Mouse (Mus musculus): ENCODE data around the gene Rnase13.
"Not testable (repeated sequence)": the region's sequence is repeated elsewhere in the genome, so short reads cannot be mapped to it uniquely, and the experiment has no call there.

Gene Rnase13

DNA sequence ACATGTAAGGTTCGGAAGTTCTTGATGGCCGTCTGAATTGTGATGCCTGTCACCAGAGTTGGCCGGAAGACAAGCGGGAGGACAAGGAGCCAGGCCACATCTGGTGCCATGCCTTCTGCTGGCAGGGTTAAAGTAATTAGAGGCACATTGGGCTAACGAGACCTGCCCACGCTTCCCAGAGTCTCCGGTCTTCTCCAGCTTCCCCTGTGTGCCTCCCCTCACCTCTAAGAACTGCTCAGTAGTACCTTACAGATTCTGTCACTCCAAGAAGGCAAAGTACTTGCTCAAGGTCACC lies at the start of gene Rnase13:
Gene Rnase13, minus strand, starts transcription at position 203 of the 295 bp plus-strand sequence.
- no peak for DNase-seq

DNA sequence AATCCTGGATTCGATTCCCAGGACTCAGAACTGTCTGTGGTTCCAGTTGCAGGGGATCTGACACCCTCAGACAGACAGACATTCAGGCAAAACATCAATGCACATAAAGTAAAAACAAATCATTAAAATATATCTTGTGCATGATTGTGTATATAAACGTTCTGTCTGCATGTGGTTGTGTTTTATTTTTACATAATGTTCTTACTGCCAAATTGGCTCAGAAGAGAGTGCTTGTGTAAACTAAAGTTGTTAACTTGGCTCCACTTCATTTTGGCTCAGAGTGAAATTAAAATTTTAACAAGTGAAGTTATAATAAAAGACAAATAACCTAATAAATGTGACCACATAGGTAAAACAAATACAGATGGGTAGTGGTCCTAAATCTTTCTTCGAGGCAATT lies 44.8 kb upstream of the Rnase13 start:
- DNase-seq, result no peak

DNA sequence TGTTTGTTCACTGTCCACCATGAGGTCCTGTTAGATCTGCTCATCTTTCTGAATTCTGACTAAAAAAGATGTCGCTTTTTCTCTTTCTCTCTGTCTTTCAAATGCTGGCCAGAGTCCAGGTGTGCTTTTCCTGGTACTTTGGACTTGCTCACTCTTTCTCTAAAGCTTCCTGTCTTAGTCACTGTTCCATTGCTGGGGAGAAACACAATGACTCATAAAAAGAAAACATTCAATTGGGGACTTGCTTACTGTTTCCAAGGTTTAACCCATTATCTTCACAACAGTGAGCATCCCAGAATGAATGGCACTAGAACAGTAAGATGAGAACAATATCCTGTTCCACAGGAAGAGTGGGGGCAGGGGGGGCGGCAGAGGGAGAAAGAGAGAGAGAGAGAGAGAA lies 37.7 kb upstream of the Rnase13 start:
- no peak for DNase-seq

DNA sequence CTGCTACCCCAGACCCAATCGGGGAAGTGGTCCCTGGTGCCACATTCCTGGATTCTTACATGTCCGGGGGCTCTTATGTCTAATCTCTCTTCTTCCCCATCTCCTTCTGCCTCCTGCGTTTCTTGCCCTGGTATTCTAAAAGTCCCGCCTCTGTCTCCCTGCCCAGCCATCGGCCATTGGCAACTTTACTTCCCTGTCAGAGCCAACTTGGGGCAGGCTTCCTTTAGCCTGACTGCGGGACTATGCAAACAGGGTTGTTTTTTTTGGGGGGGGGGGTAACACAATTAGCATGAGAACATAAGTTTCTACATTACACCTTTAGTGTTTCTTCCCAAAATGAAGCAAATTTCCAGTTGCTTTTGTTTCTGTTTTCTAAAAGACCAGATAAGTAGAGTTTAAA lies 20.8 kb upstream of the Rnase13 start:
- no peak for DNase-seq

DNA sequence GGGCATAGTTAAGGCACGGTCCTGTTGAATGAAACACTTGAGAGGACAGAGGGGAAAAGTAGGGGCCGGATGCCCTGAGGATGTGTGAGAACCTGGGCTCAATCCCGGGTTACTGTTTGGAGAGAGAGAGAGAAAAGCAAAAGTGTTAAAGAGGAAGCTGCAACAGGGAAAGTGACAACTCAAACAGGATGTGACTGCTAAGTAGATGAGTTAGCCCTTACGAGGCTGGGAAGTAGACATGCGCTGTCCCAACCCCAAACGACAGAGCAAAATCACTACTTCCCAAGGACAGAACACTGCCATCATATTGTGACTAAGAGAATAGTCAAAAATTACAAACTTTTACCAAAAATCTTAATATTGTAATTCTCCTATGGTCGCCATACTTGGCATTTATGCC lies 19.7 kb upstream of the Rnase13 start:
- no peak for DNase-seq

DNA sequence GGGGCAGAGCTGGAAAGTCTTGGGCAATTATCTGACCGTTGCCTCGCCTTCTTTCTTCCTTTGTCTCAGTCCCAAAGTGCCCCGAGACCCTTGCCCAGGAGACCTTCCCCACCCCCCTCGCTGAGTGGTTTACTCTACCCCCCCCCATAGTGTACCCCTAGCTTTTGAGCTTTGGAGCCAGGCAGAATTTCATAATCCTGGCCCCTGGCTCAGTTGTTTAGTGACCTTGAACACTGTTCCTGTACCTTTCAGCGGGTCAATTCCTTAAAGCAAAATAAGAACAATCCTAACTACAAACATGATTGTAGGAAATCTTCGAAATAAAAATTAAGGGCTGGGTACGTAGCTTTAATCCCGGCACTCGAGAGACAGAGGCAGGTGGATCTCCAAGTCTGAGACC lies 19.0 kb upstream of the Rnase13 start:
- no peak for DNase-seq

DNA sequence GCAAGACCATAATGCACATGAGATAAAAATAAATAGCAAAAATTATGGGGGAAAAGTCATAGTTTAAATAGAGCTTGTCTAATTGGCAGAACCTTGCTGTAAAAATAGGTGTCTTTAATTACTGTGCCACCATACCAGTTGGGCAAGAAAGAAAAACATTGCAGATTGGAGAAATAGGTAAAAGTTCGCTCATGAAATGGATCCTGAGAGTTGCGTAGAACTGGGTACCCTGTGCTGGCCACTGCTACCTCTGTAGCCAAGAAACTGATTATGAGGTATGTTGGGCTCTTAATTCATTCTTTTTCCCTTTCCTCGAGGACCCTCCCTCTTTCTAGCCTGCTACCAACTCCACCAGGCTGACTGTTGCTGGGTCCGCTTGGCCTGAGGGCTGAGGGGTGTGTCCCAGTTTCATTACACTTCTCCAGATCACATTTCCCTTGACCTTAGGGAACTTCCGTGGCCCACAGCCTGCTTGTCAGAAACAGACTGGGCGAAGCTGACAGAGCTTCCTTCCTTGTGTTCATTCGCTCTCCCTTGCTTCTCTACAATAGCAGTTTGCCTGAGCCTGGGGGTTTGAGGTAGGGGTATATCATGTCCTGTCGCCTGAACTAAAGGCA lies 18.5 kb upstream of the Rnase13 start:
- DNase-seq, result no peak

DNA sequence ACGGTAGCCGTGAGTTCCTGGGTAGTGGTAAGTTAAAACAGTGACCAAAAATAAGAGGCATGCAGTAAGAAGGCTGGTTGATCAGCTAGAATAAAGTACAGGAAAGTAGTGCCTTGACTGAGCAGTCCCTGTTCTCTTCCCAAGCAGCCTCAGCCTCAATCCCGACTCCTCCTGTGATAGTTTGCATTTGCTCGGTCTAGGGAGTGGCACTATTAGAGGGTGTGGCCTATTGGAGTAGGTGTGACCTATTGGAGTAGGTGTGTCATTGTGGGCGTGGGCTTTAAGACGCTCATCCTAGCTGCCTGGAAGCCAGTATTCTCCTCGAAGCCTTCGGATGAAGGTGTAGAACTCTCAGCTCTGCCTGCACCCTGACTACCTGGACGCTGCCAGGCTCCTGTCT lies 16.4 kb upstream of the Rnase13 start:
- DNase-seq, result no peak

DNA sequence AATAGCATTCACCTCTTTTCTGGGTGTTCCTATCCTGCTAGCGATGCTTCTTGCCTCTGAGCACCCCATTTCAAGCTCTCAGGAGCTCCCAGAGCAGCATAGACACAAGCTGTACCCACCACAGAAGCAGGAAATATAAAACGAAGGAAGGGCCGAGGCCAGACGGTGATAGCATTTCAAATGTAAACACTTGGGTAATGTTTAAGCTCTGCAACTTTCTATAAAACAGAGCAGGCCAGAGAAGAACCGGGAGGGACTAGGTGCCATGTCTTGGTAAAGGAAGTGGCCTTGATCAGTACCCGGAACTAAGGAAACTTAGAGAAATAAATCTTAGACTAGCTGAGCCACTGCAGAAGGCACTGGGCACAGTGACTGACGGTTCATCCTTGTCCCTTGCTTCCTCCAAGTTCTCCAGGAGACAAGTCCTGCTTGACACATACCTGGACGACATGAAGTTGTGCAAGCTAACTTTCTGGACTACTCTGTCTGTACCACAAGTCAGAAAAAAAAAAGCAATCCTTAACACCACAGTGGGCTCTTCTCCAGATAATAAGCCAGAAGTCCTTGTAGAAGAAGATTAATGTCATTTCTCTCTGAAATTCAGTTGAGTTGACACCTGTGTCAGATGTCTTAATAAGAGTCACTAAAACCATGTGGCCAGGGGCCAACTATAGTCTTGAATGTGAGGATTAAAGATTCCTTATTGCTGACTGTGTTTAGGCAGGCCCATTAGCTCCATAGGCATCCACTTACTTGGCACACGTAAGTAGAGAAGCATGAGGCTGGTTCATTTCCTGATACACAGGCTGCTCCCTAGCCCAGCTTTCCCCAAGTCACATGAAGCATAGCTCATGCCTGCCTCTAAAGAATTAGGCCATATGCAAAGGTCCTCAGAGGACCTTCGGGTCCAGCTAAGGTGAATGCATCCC lies 9.8 kb upstream of the Rnase13 start:
- DNase-seq, result no peak

DNA sequence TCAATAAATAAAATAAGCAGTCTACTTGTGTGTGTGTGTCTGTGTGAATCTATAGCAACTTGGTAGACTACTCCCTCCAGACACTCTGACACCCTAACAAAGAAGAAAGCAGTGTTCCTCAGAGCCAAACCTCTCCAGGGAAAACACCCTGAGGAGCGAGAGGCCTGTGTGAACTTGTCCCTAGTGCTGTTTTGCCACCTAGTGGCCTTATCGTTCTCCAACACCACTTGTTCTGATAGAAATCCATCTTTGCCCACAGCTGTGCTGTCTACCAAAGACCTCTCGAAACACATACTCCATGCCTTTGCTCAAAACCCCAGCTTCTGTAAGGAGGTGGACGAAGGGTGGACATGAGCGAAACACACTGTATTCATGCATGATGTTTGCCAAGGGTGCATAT lies 8.3 kb upstream of the Rnase13 start:
- DNase-seq, result peak; percentile 35 to 47

DNA sequence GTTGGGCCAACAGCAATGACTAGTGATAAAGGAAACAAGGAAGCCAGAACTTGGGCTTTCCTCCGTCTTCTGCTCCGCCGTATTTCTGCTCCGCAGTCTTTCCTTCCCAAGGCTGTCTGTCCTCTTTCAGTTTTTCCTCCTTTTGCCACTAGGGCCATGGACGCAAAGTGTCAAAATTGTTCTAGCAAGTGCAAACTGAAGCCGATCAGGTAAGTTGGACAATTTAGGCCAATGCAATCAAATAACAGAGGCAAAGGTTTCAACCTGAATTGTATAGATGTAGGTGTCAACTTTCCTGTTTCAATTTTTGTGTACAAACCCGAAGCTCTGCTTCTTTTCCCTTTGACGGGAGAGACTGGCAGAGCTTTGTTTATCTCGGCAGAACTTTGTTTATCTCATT lies 7.4 kb upstream of the Rnase13 start:
- no peak for DNase-seq

DNA sequence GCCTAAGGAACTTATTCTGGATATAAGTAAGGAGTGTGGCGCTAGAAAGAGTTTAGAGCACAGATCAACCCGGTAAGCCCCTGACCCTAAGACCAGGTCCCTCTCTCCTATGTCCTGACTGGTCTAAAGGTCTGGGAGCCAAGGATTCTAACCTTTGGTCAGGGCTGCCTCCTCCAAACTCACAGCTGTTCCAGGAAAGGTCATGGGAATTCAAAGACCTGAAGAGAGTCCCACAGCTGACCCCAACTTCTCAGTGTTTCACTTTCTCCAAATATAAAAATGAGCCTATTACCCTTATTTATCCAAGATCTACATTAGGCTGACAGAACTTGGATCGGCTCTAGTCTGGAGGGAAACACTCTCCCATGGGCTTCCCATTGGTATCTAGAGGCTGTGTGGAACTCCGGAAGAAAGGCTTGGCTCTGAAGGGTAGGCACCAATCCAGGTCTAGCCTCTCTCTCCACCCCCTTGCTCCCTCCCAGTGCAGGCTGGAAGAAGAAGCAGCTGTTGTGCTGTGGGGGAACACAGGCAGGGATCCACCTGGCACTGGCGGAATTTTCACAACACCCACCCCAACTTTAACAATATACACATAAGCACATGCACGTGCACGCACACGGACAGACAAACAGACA lies 6.9 kb upstream of the Rnase13 start:
- no peak for DNase-seq

DNA sequence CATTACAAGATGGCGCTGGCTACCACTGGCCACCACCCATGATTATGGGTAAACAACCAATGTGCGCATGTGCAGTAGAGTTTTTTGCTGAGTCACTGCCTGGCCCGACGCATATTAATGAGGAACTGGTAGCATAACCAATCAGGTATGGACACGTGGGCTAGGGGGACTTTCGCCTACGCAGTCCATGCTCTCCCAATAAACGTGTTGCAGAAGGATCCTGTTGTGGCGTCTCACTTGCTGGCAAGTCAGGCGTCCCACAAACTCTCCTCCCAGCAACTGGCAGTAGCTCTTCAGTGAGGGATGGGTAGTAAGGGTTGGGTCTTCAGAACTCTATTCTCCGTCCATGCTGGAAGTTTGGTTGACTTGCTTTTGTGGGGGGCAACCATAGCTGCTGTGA lies 4.4 kb upstream of the Rnase13 start:
- DNase-seq, result not testable (repeated sequence)

DNA sequence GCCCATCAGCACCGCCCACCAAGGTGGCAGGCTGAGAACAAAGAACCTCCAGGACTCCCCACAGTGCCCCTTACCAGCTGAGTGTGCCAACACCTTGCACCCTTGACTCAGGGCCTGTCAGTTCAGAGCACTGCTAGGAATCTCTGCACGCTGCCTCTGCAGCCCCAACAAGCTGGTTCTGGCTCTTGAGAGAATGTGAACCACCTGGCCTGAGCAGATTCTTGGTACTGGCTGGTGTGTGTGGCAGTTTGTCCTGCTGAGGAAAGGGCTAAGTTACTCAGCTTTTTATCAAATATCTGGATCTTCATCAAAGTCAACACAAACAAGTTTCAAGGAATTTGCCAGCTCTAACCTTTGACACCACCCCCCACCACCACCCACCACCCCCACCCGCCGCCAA lies 919 bp upstream of the Rnase13 start:
- DNase-seq, result no peak

DNA sequence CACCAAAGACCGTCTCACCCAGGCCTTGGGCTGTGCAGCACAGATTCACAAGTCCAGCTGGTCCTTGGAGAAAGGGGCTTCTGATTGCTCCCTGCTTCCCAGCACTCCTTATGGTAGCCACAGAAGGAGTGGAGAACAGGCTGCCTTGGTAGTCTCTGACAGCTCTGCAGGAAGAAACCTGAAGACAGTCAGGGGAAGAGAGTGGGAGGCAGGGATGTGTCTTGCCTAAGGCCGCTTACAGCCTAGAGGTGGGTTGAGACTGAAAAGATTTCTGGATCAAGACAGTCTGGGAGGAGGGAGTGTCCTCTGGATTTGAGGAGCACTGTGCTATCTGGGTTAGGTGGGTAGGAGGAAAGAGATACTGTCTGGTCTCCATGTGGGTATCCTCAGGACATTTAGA lies 337 bp upstream of the Rnase13 start:
- no peak for DNase-seq

DNA sequence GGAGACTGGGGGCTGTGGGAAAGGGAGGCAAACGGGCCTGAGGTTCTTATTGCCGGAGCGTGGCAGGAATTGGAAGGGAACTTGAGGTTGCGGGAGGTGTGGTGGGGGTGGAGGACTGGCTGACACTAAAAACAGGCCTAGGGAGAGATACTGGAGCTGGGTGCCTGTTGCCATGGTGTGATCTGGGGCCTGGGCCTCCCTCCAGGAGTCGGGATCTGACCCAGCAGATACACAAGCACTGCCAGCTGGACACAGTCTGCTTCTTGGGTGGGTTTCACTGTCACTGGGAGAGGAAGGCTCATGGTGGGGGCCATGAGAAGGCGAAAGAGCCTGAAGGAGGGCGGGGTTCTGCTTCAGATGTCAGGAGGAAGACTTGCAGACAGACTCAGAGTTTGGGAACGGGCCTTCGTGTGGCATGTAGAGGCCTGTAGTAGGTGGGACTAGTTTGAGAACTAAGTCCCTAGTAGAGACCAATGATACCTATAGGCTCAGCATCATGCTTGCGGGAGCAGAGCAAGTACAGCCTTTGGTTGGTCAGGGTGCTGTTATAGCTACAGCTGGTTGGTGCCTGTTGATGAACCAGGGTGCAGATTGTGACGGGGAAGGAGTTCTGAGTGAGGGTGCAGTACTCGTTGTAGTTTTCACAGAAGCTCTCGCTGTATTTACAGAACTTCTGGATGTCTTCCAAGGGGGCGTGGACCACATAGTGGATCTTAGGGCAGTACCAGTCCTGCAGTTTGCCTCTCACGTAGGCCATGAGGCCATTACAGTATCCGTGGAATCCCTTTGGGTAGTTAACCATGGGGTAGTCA lies 608 bp downstream of the Rnase13 start:
- DNase-seq, result no peak

DNA sequence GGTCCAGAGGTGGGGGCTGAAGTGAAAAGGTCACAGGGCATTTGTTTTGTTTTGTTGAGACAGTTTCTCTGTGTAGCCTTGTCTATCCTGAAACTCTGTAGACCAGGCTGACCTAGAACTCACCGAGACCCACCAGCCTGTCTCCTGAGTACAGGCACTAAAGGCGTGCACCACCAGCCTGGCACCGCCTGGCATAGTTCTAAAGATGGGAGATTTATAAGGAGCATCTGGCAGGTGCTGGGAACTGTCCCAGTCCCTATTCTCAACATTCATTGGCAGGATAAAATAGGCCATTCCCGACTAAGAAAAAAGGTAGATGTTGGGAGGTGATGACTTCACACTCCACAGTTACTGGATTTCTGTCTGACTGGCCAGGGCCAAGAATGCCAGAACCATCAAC lies 3.6 kb downstream of the Rnase13 start:
- no peak for DNase-seq

DNA sequence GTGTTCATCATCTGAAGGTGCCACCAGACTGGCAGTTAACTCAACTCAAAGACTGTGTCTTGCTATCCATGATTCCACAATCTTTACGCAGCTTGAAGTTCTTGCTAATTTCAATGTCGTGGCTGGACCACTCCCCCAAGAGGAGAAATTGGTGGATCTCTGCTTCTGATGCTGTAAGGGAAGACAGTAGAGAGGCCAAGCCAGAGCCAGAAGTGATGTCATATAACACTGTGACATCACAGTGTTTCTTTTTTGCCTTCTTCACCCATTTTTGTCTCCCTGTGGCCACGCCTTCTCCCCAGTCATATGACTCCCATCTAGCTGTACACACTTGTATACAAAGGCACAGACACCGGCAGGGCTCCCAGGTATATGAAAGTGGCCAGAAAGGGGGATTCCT lies 4.4 kb downstream of the Rnase13 start, which contains the start of gene Tppp2:
Gene Tppp2, plus strand, starts transcription at position 301 of the 400 bp plus-strand sequence.
- DNase-seq, result no peak

DNA sequence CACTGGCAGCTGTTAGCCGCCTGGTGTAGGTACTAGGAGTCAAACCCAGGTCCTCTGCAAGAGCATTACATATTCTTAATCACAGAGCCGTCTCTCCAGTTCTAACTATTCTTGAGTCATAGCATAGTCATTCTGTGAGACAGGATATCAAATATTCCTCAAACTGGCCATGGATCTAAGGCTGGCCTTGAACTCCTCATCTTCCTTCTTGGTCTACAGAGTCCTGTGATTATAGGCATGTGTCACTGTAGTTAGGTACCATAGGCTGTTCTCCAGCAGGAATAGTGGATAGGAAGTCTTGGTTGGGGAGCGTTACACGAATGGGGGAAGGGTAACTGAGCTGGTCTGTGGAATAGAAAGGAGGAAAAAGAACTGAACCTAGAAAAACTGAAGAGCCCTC lies 6.0 kb downstream of the Rnase13 start:
- no peak for DNase-seq

DNA sequence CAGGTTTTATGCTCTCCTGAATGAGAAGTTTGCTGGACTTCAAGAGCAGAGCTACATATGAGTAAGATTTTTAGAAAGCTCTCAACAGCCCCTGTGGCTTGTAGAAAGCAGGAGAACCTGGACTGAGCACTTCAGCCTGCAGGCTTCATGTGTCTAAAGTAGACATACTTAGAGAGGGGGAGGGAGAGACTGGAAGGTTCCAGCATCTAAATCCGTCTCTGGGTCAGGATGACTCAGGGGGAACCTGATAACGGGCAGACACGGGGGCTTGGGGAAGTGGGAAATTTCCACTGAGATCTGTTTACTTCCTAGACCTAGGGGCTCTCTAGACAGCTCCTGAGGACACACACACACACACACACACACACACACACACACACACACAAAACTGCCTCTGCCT lies 7.5 kb downstream of the Rnase13 start:
- no peak for DNase-seq

DNA sequence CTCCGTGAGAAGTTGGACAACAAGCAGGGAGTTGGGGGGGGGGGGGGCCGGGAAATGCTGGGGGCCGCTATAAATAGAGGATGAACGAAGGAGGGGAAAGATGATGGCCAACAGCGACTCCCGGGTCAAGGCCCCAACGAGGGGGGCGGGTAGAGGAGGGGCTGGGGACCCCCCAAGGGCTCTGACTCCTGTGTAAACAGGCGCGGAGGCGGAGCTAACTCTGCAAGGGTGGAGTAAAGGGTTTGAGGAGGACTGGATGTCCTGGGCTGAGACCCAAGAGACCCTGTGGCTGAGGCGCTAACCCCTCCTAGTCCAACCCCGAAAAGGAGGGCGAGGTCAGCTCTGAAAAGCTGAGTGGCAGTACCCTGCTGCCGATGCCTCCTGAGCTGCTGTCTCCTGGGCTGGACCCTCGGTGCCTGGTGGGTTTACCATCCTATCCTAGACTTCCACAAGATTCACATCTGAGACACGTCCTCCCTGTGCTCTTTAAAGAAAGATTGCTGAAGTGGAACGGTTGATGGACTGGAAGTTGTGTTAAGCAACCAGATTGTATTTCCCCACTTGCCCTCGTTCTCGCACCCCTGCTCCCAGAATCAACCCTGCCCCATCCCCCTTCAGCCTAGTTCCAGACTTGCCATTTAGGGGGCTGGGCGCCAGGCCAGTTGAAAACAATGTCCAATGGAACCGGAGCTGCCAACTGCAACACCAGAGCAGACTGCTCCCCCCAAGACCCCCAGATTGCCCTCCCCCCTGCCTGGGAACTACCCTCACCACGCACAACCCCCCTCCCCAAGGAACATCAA lies 8.4 kb downstream of the Rnase13 start, which contains the start of gene Ndrg2:
Gene Ndrg2, minus strand, starts transcription at position 199 of the 803 bp plus-strand sequence.
- DNase-seq, result peak; percentile 59 to 75
